Mouse (Mus musculus): Measurements from ENCODE around the gene Srsf4.

Gene Srsf4

DNA sequence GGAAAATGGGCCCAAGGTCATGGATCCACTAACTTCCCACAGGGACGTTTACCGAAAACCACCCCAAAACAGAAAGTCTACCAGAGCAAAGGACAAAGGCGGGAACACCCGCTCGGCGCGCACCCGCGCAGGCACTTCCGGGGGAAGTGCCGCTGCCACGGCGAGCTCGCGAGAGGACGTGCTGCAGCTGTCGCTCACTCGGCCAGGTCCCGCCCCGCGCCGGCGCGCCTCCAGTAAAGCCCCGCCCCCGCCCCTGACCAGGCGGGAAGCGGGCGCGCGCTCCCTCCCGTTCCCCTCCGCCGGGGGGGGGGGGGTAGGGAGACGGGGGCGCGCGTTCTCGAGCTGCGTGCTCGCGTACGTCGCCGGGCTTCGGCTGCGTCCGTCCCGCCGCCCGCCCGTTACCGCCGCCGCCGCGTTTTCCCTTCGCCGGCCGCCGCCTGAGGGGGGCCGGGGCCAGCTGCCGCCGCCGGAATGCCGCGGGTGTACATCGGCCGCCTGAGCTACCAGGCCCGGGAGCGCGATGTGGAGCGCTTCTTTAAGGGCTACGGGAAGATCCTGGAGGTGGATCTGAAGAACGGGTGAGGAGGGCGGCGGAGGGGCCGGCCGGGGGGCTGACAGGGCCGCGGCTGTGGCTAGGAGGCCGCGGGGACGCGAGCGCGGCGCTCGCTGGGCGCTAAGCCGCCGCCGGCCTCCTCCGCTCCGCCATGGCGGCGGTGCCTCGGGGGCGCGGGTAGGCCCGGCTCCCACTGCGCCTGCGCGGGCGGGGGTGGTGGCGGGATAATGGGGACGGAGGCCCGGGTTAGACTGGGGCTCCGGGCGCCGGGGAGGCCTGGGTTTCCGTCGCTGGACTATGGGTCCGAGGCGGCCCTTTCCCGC, at the start of gene Srsf4:
Srsf4 (plus strand) TSS at position 325 of the 876 bp plus-strand sequence.
- DNase-seq = peak; percentile 95

DNA sequence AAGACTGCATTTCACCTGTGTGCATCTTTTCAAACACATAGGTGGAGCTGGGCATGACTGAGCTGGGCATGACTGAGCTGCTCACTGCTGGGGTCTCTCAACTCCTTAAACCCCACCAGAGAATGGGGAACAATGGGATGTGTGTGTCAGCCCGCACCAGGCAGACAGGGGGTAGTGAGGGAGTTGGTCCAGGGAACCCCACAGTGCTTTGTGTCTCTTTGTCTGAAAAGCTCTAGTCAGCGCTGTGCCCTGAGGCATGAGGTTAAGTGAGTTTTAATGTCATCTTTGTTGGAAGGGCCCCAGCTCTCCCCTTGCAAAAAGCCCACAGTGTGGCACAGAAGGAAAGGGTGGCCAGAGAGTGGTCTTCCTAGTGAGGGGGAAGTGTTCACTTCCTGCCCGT, 48.5 kb upstream of the Srsf4 start:
- DNase-seq = no peak

- peak; percentile 68 for DNase-seq
Observed at GRCm38 (mm10) chr4:131825830-131826229, 47.6 kb upstream of the Srsf4 start.

DNA sequence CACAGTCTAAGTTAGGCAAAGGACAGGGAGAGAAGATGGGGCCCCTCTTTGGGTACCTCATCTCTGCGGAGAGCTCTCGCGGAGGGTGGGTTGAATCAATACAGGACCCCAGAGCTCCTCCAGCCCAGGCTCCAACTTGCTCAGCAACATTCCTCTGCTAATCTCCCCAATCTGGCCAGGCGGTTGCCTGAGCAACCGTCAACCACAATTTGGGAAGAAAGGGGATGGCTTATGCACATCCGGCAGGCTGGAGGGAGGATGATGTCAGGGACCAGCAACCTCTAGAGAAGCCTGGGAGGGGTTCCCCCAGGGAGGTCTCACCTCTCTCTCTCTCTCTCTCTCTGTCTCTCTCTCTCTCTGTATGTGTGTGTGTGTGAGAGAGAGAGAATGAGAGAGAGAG, 46.5 kb upstream of the Srsf4 start:
- DNase-seq = no peak

DNA sequence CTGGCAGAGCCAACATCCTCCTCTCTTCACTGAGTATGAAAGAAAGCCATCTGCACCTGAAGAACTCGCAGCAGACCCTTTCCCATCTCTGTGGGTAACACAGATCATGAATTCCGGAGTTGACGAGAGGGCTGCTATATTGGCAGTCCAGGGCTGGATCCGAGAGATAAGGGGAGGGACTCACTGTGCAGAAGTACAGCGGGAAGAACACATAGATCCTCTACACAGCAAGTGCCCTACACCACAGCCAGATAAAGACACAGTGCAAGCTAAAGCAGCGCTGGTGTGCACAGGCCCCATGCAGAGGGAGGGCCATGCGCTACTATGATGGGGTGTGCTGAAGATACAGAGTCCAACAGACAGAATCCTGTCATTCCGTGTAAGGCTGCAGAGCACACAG, 44.3 kb upstream of the Srsf4 start:
- no peak for DNase-seq

DNA sequence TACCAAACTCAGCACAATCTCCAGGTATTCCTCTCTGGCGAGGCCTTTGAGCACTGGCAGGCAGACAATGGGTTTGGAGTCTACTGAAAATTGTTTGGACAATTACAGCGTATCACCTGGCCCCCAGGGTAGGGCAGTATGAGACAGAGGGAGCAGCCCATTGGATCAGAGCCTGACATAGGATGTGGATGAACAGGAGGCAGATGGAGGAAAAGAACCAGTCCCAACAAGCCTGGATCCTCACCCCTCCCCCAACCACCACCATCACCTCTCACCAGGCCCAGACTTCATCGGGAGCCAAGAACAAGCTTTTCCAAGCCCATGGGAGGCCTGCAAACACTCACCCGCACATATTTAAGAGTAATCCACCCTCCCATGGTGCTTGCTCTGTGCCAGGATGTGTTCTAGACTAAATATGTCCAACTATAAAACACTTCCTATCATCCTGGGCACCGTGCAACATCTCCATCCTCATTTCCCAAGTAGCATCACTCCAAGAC, 41.8 kb upstream of the Srsf4 start:
- peak; percentile 47 for DNase-seq

DNA sequence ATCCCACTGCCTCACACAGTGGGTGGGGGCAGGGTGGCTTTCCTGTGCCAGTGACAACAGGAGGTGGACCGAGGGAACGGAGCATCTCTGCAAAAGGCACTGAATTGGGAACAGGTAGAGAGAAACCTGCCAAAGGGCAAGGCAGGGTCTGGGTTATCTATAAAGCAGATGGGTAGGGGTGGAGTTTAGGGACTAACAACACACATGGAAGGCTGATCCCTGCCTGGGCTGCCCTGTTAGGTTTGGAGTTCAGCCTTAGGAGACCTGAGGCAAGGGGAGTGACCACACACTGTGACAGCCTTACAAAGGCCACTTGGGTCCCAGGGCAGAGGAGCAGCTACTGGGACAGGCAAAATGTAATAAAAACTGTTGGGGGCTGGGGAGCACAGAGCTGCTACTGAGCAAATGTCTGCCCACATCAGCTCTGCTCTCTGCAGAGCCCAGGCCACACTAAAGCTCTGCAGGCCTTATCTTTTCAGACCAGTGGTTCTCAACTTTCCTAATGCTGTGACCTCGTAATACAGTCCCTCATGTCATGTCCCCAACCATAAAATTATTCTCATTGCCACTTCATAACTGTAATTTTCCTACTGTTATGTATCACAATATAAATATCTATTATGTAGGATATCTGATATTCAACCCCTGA, 40.5 kb upstream of the Srsf4 start:
- no peak for DNase-seq

- DNase-seq = peak; percentile 70
Observed at GRCm38 (mm10) chr4:131833971-131834609, 39.3 kb upstream of the Srsf4 start.

GRCm38 (mm10) chr4:131836351-131836881, 37.0 kb upstream of the Srsf4 start:
- peak; percentile 51 for DNase-seq

DNA sequence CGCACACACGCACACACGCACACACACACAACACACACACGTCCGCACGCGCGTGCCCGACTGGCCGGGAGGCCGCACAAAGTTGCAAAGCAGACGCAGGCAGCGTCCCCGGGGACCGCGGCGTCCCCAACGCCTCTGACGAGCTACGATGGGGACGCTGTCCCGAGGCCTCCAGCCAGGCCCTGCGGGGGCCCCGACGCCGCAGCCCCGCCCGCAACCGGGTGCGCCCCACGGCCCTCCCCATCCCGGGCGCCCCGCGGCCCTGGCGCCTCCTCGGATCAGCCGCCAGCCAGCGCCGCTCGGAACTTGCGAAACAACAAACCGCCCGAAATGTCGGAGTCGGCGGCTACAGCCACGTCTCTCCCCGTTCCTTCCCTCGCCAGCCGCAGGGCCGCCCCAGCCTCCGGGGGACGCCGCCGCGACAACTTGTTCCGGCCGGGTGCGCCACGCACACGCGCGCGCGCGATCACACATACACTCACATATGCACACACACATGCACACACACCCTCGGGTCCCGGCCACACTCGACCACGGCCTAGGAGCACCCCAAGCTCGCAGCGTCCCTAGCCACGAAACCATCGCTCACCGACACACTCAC, 36.4 kb upstream of the Srsf4 start:
- DNase-seq = peak; percentile 45

DNA sequence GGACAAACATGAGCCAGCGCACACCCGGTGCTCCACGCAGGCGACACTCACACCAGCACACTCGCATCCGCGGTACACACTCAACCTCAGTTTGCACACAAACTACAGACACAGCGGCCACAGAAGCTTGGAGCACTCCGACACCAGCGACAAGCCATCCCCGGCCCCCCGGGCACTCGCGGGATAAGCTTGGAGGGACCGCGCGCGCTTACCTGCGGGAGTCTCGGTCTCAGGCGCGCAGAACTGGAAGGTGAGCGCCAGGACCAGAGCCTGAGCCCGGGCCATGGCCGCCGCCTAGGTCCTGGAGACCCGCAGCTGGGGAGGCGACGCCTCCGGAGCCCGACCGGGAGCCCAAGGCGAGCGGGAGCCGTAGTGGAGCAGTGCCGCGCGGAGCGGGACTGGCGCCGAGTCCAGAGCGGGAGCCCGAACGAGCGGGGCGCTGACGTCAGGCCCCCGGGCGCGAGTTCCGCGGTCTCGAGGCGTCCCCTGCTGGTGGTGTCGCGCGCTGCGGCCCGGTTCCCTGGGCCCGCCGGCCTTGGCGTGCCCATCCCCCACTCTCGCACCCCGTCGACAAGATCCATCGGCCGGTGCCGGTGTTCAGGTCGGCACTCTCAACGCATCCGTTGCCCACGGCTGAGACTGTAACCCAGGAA, 35.4 kb upstream of the Srsf4 start, which contains the start of gene Ptpru:
Ptpru (minus strand) TSS at position 417 of the 653 bp plus-strand sequence.
- peak; percentile 92 for DNase-seq

GRCm38 (mm10) chr4:131843290-131843743, 30.1 kb upstream of the Srsf4 start, which contains the start of gene Mecr:
Gene Mecr, plus strand, starts transcription at chr4:131843470.
- peak; percentile 97 for DNase-seq

GRCm38 (mm10) chr4:131845991-131846778, 27.2 kb upstream of the Srsf4 start:
- no peak for DNase-seq

GRCm38 (mm10) chr4:131848082-131848481, 25.3 kb upstream of the Srsf4 start:
- no peak for DNase-seq

DNA sequence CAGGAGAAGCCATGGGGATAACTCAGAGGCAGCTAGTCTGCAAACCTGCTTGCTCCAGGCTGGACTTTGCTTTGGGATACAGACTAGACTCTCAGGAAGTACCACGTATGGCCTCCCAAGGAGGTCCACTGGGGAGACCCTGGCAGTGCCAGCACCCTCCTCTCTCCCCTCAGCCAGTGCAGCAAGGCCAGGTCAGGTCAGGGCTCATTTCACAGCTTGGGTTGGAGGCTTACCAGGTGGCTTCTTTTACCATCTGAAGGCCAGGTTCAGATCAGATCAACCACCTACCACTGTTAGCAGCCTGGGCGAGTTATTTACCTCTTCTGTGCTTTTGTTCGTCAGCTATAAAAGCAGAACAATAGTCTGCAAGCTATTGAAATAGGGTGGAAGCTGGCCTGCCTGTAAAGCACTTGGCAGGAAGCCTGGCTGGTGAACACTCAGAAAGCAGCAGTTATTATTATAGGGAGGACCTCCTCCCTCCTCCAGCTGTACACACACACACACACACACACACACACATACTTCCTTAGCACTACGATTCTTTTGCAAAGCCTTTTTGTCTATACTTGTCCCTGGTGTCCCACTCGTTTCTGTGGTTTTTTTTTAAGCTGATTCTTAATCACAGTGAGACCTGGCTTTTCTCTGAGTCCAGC, 23.3 kb upstream of the Srsf4 start:
- peak; percentile 84 for DNase-seq

DNA sequence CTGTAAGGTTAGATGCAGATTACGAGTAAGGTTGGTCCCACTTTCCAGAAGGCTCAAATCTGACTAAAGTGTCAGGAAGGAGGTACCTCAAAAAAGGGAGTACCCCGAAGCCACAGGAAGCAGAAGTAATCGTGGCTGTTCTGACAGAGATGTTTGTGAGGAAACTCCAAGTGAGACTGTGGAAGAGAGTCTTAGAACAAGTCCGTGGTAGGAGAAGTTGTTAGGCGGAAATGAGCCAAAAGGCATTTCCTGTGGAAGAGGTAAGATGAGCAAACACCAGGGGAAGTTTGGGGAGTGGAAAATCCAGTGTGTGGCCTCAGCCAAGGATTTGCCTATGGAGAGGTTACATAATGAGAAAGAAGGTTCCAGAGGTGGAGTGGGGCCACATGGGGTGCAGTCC, 18.5 kb upstream of the Srsf4 start:
- DNase-seq = no peak

DNA sequence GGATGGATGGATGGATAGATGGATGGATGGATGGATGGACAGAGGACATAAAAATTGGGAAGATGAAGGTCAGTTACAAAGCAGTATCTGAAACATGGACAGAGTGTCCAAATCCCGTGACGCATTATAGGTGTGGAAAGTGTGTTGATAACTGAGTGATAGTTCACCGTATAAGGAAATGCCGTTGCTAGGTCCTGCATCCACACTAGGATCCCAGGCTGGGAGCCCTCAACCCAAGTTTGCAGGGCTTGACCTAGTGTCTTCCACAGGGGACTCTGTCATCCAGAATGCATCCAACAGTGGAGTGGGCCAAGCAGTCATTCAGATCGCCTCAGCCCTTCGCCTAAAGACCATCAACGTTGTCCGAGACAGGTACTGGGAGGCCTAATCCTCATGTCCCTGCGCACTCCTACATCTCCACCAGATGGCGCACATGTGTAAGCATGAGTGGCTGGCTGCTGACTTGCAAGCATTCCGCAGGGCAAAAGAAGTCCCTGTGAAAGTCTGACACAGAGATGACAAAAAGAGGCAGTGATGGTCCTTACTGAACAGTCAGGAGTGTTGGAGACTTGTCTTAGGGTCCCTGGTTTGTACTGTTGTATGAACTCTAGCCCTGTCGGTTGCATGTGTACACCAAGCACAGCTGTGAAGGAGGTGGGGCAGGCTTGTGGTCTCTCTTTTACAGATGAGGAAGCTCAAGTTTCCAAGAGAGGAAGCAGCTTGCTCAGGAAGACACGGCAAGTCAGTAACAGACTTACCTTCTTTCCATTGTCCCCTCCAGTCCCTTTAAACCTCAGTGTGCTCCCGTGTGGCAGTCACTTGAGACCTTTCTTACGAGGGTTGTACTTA, 12.7 kb upstream of the Srsf4 start:
- DNase-seq = peak; percentile 93

DNA sequence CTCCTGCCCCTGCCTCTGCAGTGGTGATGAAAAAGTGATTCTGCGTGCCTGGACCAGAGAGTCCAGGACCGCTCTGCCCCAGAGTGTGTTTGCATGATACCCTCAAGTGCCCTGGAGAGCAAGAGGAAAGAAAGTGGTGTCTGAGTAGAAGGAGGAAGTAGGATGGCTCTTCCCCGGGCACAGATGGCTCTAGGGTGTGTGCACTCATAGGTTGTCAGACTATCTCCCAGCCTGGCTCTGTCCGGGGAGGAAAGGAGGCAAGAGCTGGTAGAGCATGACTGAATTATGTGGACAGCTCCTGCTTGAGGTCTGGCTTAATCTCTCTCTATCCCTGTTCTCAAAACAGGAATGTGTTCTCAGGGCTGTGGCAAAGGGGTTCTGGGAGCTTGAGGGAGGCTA, 12.1 kb upstream of the Srsf4 start:
- no peak for DNase-seq

DNA sequence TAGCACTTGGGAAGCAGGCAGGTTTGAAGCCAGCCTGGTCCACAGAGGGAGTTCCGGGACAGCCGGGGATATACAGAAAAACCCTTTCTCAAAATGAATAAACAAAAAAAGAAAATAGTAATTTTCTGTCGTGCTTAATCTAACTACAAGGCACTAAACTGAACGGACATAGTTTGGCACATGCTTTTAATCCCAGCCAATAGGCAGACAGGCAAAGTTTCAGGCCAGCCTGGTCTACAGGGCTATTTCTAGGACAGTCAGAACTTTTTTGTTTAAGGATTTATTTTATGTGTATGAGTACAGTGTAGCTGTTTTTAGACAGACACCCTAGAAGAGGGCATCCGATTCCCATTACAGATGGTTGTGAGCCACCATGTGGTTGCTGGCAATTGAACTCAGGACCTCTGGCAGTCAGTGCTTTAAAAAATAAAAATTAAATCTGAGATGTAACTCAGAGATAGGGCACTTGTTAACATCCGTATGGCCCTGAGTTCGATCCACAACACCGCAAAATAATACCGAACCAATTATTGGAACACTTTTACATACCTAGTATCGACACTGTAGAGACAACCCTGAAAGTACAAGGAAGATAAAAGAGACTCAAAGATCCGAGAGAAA, 635 bp upstream of the Srsf4 start:
- peak; percentile 11 for DNase-seq

All from lung, postnatal 36 days (tissue).